Mouse (Mus musculus): ENCODE results near the gene Cfi.

Cfi gene

DNA sequence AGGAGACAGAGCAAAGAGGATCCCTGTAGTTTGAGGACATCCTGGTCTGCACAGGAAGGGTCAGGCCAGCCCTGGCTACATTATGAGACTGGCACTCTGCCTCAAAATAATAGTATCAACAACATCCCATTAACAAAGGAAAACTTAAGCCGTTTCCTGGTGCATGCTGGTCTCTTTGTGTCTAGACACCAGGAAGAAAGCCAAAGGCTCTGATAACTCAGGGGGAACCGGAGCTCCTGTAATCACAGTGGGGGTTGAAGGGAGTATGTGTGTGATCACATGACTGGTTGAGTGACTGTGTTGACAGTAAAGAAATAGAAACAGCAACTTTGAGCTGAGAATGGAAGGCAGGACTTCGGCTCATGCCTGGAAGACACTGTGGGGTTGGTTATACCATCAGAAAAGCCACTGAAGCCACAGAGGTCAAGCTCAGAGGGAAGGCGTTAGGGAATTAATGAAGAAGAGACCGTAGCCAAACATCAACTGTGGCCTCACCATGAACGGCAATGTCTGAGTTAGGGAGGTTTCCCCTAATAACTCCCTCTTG is at the start of gene Cfi:
Gene Cfi, plus strand, starts transcription at position 497 of the 547 bp plus-strand sequence.
- no peak for DNase-seq

DNA sequence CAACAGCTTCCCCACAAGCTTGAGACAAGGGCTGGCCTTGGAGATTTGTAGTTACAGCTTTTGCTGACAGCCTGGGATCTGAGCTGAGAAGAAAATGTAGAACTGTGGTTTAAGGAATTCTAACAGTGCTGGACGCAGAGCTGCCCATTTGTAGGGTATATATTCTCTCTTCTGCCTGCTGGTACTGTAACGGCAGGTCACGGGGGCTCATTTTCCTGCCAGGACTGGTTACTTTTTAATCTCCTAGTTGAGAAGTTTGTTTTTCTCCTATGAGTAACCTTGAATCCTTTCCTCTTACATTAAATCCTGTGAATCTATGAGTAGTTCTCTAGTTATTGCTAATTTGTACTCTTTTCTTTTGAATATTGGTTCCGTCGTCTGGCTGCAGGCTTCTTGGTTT is 41.9 kb upstream of the Cfi start:
- DNase-seq: no peak

DNA sequence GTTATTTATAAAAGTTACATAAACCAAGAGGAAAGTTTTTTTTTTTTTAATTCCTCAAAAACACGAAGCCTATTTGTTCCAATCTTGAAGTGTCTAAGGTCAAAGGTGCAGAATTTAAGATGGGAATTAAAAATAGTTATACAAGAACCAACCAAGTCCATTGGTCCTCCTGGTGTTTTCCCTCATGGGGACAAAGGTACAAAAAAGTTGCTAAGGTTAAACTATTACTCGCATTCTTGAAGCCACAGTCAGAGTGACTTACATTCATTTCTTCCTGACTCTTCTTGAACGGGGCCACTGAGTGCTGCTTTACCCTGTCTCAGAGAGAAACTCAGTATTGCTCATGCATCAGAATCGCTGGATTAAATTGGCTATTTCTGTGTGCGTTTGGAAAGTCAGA is 38.3 kb upstream of the Cfi start:
- no peak for DNase-seq

DNA sequence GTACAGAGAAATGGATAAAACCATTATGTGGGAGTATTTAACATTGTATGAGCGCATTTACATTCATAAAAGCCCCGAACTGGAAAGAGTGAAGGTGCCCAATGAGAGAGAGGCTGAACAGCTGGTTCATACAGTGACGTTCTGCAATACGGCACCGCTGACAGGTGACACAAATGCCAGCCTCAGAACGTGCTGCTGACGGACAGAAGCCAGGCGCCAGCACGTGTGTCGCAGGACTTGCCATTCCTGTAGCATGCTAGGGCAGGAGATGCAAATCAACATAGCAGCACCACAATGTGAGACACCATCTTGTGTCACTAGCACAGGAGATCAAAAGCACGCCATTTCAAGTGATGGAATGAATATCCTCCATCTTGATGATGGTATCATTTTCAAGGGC is 37.1 kb upstream of the Cfi start:
- no peak for DNase-seq

DNA sequence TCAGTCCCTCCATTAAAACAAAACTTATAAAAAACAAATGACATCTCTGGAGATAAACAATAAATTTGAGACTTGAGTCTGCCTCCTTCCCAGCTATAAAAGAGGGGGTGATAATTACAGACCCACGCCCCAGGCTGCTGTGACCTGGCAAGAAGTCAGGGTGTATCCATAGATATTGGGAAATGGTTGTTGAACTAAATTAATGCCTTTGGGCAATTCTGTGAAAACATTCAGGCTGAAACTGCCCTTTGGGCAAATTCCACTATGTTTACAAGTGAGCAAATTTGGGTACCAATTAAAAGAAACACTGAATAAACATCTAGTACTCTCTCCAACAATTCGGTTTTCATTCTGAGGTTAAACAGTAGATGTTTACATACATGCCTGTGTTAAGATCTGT is 36.7 kb upstream of the Cfi start:
- no peak for DNase-seq

DNA sequence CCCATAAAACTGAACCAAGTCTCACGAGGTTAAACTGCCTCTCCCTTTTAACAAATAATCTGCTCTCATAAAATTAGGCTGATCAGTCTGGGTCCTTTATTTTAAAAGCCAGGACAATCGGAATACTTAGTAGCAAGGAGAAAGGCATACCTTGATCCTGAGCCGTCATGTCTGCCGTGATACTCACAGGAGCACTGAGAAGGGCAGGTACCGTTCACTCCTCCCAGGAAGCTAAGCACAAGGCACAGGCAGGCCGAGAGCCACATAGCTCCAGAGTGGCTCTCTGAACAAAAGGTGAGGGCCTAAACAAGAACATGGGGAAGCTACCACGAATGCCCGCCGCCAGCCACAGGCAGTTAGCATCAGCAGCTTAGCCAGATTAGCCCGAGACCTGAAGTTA is 31.9 kb upstream of the Cfi start, which contains the start of gene Lrit3:
Gene Lrit3, minus strand, starts transcription at position 266 of the 400 bp plus-strand sequence.
- DNase-seq: no peak

DNA sequence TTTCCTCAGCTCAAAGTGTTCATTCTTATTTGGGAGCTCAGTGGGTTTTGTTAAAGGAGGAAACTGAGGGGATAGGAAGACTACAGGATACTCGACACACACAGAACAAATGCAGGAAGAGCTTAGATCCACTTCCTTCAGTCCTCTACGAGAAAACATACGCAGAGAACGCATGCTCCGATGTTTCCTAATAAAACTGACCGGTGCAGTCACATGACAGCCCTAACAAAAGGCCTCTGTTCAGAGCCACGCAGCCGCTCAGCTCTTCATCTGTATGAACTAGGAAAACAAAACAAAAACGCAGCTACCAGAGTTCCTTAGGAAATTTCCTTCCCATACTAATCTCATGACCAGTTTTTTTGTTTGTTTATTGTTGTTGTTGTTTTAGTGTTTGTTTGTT is 14.8 kb upstream of the Cfi start:
- peak; percentile 17 for DNase-seq

DNA sequence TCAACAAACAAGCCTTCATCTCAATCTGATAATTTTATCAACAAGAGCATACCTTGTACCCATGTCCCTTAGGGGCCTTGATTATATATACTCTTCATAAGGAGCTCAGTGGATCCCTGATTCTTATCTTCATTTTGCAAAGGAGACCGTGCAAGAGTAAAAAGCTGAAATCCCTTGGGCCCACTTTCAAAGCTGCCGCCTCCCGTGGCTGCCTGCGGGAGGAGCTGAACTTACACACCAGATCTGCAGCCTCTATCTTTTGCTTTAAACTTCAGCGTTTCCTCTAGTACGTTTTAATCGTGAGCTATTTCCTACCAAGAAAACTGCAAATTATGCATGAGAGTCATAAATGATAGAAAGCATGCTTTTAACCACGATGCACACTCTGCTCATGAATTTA is 13.9 kb upstream of the Cfi start:
- no peak for DNase-seq

DNA sequence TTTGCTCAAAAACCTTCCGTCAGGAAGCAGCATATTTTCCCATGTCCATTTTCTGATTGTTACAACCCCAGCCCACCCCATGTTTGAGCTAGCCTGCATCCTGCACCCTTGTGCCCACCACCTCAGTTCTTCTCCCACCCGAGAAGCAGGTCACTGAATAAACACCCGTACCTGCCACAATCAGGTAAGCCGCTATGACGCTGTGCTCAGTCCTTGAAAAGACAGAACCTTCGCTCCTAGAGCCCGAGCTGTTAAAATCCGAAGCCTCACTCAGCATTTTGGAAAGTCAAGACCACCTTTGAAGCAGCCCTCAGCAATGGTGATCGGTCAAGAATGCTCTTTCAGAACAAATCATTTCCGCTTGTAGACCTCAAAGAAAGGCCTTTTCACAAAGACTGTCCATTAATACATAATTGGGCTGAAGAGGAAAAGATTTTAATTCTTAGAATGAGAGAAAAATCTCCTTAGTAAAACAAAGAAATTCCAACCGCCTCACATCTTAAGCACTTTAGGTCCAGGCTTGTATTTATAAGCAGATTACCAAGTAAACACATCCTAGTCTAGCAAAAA is 13.4 kb upstream of the Cfi start, which contains the start of gene Rrh:
Gene Rrh, minus strand, starts transcription at position 382 of the 570 bp plus-strand sequence.
- DNase-seq: no peak

DNA sequence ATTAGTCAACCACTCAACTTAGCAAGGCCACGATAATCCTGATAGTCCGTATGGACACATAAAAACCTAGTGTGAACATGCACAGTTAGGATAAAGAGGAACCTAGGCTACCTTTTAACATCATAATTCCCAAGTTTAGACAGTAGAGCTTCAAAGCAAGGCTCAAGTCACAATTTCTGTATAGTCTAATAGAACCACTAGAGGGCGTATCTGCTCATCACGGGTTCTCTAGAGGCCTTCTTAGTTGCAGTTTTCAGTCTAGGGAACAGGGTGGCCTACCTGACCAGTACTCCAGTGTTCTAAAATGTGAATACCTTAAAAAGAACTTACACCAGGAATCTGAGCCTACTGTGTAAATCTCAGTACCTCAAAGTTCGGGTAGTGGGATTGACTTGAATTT is 12.4 kb upstream of the Cfi start:
- peak; percentile 67 for DNase-seq

DNA sequence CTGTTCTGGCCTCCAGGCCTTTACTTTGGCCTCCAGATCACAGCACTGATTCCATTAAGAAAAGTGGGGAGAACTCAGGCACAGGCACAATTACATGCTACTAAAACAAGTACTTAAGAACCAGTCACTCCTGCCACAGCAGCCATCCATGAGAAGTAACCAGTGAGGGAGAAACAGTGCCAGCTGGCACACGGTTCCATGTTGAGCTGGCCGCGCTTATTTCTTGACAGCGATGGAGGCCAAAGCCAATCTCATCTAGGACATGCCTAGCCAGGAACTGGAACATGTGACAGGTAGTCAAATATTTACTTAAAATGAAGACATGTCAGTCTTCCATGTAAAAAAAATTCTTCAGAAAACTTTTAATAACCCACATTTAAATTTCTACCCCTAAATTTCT is 11.5 kb upstream of the Cfi start:
- DNase-seq: no peak

DNA sequence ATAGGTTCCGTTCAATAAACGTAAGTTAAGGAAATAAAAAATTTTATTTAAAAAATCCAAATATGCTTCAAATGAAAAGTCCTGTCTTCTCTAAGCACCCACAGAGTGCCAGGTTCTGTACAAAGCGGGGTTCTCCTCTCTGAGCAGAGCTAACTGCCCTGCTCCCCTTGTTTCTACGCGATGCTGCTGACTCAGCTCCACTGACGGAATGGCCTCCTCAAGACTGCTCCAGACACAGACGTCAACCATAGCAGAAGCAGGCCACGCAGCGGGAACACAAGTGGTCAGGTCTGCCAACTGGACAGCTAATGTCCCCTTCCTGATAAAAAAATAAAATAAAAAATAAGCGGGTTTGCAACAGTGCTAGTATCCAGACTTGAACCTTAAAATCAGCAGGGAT is 10.8 kb upstream of the Cfi start:
- no peak for DNase-seq

DNA sequence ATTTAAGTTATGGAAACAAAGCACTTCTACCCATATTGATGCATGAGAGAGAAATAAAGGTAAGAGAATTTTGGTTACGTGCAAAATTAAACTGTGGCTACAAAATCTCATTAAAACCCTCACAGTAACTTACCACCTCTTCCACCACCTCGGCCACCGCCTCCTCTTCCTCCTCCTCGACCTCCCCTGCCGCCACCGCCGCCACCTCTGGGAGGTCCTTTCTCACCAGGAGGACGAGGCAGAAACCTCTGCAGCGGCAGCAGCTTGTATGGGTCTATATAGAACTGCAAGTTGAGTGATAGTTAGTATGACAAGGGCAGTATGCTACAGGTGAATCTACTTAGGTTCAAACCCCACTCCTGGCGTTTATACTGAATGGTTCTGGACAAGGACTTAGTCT is 9.0 kb upstream of the Cfi start:
- DNase-seq: no peak

DNA sequence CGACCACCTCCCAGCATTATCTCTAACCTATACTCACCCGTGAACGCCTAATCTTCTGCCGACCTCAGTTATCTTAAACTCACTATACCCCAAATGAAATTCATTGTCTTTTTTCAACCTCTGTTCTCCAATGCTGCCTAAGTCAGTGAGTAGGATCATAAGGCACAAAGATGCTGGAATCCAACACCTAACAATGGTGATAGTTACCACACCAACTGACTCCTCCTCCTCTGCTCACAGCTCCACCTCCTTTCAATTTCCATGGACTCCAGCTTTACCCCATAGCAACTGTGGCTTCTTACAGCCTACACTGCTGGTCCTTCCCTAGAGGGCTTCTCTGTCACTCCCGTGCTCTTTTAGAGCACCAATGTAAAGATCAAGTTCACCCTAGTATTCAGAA is 8.0 kb upstream of the Cfi start:
- DNase-seq: no peak

DNA sequence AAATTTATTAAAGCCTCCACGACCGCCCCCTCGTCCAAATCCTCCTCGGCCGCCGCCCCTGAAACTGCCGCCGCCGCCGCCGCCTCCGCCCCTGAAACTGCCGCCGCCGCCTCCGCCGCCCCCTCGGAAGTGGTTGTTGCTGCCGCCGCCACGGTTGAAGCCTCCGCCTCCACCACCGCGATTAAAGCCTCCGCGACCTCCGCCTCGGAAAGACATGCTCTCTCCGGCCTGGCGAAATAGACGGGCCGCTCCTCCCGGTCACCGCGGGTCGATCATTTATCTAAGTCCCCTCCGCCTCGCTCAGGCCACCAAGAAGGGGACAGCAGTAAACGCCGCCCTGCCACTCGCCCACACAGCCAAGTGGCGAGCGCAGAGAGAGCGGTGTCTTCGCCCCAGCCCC is 5.1 kb upstream of the Cfi start:
- DNase-seq: no peak

DNA sequence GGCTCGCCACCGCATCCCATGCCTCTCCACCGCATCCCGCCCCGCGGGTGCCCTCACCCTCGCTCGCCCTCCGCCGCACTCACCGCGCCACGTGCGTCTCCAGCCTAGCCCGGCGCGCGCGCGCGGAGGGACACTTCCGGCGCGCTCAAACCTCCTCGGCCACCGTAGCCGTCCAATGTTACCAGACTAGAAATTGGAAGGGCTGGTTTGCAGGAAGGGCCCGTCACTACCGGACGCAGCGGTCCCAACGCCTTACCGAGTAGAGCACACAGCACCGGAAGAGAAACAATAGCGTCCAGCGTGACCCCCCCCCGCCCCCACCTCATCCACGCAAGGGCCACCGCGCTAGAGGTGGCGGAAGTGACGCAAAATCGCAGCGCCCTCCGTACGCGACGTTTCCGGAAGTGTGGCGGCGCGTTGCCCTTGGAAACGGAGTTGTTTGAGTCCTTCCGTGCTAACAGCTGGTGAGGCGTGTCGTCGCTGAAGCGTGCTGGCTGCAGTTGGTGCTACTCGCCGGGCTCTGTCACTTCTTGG is 4.6 kb upstream of the Cfi start, which contains the start of gene Gar1:
Gene Gar1, minus strand, starts transcription at position 362 of the 534 bp plus-strand sequence.
- DNase-seq: peak; percentile 99

DNA sequence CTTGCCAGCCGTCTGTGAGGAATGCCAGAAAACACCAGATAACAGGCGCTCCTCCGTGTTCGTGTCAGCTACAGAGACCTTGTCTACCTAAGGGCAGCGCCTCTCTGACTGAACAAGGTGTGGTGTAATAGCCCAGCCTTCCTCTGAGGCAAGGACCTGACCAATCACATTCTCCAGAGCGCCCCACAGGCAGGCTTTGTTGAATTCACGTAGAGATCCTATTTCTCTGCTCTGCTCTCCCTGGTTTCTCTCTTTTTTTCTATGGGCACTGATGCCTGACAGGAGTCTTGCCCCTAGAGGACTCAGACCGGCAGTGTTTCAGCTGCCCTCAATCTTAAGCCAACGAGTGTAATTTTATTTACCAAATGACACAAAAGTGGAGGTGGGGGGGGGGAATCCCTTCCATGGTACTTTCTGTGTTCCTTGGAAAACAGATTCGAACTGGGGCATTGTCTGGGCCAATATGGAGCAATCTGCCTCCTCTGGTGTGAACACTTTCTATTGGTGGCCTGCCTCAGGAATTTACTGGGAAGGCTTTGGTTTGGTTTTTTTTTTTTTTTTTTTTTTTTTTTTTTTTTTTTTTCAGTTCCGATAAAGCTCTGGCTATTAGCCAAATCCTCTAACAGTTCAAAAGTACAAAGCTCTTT is 490 bp downstream of the Cfi start:
- peak; percentile 34 for DNase-seq

DNA sequence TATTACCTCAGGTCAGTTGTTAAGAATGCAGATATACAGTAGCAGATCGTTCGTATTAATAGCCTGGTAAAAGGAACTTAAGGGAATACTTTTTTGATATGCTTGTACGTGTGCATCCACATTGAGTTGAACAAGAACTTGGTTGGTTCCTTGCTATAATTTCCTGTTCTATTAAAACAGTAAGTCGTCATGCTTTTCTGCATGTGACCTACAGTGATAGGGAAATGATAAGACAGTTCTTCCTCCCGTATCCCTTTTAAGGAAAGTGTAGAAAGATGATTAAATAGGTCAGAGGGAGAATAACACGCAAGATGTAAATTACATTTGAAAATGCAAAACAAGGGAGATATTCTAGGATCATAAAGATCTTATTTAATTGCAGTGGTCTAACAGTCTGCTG is 1.3 kb downstream of the Cfi start:
- no peak for DNase-seq

DNA sequence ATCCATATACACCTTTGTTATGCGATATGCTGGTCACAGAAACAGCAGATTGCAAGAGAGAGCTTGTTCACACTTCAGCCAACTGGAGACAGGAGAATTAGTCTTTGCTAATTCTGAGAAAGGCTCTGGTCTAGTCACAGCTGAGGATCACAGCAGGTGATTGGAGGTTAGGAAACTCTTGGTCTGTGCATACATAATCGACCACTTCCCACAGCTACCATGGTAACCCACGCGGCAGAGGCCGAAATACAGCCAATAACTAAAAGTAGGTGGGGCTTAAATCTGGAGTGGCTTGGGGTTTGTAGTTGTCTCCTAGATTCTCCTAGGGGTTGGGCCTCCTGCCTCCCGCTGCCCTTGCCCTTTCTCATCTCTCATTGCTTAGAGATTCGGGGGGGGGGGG is 2.3 kb downstream of the Cfi start:
- DNase-seq: no peak

DNA sequence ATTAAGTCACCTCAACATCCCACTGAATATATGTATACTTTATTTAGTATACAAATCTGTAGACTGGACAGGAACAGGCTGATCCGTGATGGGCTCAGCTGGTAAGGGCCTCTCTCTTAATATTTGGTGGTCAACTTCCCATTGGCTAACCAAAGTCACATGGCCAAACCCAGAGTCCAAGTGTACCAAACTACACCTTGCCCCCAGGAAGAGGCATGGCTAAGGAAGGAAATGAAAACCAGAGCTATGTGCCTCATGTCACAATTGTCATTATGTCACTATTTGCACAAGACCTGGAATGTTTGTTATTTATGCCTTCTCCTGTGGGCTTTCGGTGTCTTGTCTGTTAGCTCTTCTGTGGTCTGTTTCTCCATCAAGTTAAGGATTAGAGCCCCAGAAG is 10.2 kb downstream of the Cfi start:
- no peak for DNase-seq

DNA sequence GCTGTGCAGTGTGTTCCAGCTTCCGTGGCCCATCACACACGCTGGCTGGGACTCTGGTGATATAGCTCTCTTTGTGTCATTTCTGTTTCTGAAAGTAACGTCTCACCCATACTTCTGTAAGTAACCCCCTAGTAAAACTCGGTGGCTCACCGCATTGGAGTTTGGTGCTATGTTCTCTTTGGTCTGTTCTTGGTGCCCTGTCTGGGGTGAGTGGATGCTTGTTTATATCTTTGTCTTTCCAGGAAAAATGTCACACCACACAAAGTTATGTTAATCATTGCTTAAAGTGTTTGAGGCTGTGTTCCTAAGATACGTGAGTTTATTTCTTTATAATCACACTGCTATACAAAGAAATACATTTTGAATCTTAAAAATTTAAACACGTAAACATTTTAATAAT is 11.2 kb downstream of the Cfi start:
- no peak for DNase-seq

DNA sequence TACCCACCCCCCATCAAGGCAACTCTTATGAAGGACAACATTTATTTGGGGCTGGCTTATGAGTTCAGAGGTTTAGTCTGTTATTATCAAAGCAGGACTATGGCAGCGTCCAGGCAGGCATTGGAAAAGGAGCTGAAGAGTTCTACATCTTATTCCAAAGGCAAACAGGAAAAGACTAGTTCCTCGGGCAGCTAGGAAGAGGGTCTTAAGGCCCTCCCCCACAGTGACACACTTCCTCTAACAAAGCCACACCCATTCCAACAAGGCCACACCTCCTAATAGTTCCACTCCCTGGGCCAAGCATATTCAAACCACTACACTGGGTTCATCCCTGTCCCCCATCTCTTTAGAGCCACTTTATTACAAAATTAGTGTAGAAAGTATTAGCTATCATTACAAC is 26.9 kb downstream of the Cfi start:
- DNase-seq: no peak

DNA sequence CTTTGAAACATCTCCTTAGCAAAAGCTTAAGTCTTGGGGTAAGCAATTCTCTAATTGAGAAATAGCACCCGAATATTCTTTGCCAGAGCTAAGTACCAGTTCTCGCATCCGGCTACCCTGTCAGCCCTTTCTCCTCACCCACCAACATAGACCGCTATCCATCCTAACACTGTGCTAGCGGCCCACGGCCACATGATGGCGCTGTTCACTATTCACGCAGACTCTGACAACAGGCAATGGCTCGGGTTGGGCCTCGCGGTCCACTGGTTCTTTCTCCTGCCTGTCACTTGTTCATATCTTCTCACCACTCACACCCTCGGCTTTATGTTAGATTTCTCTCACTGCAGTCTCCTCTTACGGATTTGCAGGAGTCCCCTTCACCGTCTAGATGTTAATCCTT is 28.0 kb downstream of the Cfi start:
- DNase-seq: peak; percentile 19

DNA sequence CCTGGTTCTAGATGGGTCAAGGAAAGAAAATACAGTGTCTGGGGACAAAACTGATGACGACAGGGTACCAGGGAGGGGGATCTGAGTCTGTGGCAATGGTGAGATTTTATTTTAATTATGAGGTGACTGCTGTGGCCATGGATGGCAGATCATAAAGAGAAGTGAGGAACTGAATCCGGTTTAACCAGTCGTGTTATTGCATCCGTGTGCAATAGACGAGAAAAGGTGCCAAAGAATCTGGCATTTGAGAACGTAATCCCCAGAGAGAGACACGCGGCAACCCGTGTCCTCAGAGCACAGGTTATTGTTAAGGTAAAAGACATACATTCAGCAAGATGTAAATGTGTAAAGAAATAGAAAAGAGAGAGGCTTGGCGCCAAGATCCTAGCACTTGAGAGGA is 41.6 kb downstream of the Cfi start:
- DNase-seq: no peak

Measured in embryo, embryonic 11 days (tissue).